Mouse (Mus musculus) megakaryocyte-erythroid progenitor cell, adult 5-6 weeks (primary cell): ENCODE data around the gene Bst2. TPM values are rescaled to one million over a fixed set of nuclear protein-coding genes. Genes with fewer than 3 reads are reported as not detected.

Experiments
- ATAC-seq: replicated peaks from 2 replicates; pipeline ENCODE4 v1.8.0; 2016; ENCODE audit warnings: mild to moderate bottlenecking, inconsistent platforms; ENCODE audit not compliant: severe bottlenecking, poor library complexity, low FRiP score, low TSS enrichment
- total RNA-seq, 2 experiments: library from RNA; stranded (forward) in 1 of 2; stranded (reverse) in 1 of 2; fragments of 200-1000, 215-1000 nt in 1 of 2; fragments of >200 nt in 1 of 2; fragmentation: Nextera tagmentation in 1 of 2; gene quantifications; 2 replicates each; pipeline ENCODE4 v1.2.3; 2014 to 2017

Bst2 gene
- total RNA-seq (2014; fragmentation: Nextera tagmentation) (31.1 and 46.7 TPM in 2 replicates), total RNA-seq (2017) (34.9 and 90.9 TPM in 2 replicates)

DNA sequence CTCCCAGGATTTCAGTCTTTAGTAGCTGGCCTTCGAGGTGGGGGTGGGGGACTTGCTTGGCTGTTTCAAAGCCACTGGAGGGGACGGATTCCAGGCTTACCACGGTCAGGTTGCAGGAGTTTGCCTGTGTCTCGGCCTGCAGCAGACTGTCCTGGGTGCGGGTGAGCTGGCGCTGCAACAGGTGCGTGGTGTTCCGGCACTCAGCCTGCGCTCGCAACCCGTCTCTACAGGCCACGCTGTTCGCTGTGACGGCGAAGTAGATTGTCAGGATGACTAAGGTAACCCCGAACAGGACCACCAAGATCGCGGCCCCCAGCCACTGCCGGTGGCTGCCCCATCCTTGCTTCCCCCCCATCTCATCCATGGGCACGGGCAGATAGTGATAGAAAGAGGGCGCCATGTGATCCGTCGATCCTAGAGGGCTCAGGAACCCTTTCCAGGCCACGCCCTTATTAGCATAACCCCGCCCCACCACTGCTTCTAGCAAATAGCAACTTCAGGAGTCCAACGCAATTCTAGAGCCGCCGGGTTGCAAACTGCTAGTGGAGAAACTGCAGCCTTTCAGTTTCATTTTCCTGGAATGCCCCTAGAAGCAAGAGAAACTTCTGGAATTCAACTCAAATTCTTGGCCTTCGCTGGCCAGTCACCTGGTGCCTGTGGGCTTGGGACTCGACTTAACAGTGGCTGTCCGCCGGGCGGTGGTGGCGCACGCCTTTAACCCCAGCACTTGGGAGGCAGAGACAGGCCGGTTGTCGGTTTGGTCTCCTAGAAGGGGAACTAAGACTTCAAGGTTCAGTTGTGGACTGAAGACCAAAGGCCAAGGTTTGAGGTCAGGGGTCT is at the start of gene Bst2:
Gene Bst2, minus strand, starts transcription at position 429 of the 840 bp plus-strand sequence.
- peak; percentile 96 for ATAC-seq

DNA sequence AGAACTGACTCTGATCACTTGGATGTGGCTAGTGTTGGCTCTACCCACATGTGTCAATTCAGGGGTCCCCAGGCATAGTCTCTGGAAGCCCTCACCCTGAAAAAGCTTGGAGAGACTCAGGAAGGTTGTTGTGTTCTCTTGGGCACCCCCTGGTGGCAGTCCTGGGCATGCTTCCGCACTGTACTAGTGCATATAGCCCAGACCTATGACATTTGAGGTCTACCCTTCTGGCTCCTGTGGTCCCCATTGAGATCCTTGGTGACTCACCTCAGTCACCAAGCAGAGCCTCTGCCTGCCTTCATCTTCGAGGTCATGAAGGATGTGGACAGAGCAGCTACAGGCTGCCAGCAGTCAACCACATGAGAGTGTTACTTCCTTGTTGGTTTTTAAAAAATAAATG is 49.6 kb upstream of the Bst2 start:
- no peak for ATAC-seq

- no peak for ATAC-seq
Observed at GRCm38 (mm10) chr8:71580201-71580600, 42.9 kb upstream of the Bst2 start.

GRCm38 (mm10) chr8:71579476-71579875 is 42.2 kb upstream of the Bst2 start:
- ATAC-seq, result no peak

- no peak for ATAC-seq
Observed at GRCm38 (mm10) chr8:71579009-71579408, 41.8 kb upstream of the Bst2 start.

- ATAC-seq, result no peak
Observed at GRCm38 (mm10) chr8:71577856-71578387, 40.7 kb upstream of the Bst2 start.

DNA sequence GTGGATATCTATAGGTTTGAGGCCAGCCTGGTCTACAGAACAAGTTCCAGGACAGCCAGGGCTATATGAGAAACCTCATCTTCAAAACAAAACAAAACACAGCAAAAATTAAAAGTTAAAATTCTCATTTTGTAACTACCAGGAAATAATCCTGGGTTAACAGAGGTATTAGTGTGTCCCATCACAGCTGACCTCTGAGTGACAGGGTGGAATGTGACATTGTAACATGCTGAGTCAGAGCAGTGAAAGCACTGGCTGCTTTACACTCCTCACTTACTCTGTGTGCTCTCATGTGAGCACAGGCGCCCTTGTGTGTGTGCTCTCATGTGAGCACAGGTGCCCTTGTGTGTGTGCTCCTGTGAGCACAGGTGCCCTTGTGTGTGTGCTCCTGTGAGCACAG is 37.8 kb upstream of the Bst2 start:
- ATAC-seq, result no peak

GRCm38 (mm10) chr8:71574426-71574825 is 37.2 kb upstream of the Bst2 start:
- no peak for ATAC-seq

DNA sequence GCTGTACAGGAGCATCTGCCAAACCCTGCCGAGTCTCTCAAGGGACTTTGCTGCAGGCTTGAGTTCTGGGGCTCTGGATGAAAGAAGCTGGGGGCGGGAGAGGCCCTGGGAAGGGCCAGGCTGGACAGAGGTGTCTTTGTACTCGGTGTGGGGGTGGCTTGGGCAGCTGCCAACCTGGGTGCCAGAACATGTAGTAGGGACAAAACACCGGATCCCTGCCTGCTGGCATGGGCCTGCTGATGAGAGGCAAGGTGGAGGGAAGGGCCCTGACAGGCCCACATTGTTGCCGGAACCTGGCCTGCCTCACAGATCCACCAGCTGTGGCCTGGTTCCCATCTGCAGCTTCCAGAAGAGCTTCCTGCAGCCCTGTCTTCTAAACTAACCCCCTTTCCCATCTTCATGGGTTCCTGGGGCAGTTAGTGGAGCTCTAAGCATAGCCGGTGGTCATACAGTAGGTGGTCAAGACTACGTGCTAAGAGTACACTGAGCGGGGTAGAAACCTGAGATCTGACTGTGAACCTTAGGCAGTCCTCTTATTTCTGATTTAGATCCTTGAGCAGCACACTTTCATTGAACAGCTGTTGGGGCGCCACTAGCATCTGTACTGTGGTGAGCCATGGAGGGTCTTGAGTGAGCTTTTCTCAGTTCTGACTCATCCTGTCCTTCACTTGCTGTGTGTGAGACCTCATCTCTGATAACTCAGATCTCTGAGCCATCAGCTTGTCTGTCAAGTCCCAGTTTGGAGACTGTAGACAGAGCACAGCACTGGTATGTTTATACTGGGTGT is 35.8 kb upstream of the Bst2 start:
- ATAC-seq, result no peak

DNA sequence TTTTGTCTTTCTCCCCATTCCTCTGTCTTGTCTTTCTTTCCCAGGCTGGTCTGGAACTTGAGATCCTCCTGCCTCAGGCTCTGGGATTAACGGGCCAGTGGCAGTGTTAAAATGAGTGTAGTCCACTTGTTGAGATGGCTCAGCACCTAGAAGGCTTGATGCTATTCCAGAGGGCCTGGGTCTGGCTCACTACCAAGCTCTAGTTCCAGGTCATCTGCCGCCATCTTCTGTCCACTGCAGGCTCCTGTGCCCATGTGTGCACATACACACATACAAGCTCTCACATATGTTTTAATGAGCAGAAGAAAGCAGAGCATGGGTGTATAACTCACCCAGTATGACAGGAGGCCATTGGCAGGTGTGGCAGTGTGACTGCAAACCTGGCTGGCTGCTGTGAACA is 34.8 kb upstream of the Bst2 start:
- ATAC-seq, result no peak

DNA sequence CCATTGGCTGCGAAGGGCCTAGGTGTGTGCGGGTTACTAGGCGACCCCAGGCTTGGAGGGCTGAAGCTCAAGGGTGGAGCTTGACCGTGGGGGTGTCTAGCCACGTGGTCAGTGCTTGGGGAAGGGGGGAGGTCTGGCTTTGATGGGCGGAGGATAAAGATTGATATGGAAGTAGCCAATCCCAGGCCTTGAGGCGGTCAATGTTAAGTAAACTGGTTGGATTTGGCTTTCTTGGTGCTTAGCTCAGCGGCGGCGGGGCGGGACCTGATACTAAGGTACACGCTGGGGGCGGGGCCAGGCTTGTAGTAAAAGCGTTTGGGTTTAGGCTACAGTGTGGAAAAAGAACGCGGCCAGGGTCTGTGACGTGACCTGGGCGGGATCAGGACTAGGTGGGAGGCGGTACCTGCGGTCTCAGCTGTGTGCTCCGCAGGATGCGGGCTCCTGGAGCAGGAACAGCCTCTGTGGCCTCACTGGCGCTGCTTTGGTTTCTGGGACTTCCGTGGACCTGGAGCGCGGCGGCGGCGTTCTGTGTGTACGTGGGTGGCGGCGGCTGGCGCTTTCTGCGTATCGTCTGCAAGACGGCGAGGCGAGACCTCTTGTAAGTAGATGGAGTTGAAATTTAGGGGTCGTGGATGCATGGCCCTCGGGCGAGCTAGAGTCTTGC is 33.2 kb upstream of the Bst2 start:
- peak; percentile 83 for ATAC-seq

DNA sequence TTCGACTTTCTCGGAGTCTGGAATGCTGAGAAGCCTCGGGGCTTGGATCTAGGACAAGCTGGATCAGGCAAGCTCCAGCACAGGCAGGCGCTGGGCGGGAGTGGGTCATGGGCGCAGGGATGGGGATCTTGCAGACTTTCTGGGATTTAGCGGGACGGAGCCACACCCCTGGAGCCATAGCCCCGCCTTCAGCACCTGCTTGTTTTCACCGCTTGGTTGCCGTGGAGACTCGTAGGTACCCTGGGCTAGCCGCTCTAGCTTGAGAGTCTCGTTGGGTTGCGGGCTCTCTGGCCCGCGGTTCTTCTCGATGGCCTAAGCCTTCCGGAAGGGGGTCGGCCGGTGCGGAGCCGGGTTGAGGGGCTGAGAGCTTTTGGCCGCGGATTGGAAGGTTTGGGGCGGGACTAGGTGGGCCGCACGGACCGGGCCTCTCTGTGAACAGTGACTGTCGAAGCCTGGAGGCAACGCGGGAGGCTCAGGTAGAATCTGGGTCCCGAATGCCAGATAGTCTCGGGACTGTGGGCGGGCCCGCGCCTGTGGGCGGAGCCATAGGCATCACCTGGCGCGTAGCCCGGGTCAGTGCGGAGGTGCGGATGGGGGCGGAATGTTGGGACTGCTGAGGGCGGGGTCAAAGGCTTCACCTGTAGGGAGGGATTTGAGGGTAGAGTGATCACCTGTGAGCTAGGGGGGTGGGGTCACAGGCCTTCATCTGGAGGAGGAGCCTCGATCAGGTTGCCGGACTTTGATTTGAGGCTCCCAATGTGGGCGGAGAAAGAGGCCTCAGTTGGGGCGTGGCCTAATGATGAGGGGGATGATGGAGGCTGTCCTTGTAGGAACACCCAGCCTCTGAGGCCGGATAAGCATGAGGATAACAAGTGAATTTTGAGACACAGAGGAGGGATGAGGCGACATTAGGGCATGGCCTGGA is 32.4 kb upstream of the Bst2 start:
- ATAC-seq, result peak; percentile 61

DNA sequence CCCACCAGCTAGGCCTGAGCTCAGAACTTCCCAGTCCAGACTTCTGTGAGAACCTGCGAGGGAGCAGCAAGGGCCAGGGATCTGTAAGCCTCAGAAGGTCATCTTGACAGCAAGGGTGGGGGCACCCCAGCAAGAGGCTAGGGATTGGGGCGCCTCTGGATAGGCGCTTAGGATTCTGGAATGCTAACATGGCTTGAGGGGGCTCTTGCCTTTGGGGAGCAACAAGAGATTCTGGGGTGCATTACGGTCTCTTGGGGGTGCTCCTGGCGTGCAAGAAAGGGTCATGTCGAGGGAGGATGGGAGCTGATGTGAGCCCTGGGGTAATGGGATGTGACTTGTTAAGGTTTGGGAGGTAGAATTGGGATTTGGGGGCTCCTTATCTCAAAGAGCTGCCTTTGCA is 31.7 kb upstream of the Bst2 start:
- no peak for ATAC-seq

- no peak for ATAC-seq
Observed at GRCm38 (mm10) chr8:71568387-71568937, 31.2 kb upstream of the Bst2 start, which contains the start of gene Slc27a1. Slc27a1 (plus strand) TSS chr8:71568882.

DNA sequence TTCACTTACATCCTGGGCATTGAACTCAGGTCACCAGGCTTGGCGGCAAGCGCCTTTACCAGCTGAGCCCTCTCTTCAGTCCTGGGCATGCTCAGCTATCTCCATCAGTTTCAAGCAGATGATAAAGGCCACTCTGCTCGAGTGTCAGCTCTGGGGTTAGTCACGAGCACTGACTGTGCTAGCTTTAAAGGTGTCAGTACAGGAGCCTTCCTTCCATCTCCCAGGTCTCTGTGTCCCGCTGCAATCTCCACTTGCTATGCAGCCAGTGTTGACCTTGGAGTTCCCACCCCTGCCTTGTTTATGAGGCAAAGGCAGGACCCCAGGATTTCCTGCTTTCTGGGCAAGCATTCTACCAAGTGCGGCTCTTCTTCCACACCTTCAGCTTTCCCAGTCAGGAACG is 30.3 kb upstream of the Bst2 start:
- no peak for ATAC-seq

DNA sequence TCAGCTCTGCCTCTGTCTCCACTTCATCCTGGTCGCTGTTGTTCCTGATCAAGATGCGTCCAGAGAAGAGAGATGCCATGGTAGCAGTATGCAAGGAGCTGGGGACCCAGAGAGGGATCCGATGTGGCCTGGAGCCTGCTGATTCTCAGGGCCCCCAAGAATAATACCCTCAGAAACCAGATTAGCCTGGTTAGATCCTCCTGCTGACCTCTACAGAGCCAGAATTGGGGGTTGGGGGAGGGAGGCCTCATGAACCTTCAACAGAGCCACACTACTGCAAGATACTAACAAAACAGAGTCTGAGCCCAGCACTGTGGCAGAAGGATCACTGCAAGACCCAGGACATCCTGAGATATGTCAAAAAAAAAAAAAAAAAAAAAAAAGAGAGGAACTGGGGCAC is 29.2 kb upstream of the Bst2 start, which contains the start of gene Nxnl1:
Gene Nxnl1, minus strand, starts transcription at position 101 of the 400 bp plus-strand sequence.
- no peak for ATAC-seq

DNA sequence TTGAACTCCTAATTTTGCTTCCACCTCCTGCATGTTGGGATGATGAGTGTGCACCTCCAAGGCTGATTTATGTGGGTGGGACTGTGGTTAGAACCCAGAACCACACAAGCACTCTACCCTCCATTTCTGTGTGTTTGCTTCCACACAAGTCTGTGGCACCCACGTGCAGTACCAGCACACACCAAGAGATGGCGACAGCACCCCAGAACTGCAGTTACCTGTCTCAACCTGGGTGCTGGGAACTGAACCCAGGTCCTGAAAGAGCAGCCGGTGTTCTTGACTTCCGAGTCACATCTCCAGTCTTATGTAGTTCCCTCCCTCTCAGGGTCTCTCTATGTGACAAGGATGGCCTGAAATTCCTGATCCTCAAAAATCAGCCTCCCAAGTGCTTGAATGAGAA is 26.7 kb upstream of the Bst2 start:
- no peak for ATAC-seq

DNA sequence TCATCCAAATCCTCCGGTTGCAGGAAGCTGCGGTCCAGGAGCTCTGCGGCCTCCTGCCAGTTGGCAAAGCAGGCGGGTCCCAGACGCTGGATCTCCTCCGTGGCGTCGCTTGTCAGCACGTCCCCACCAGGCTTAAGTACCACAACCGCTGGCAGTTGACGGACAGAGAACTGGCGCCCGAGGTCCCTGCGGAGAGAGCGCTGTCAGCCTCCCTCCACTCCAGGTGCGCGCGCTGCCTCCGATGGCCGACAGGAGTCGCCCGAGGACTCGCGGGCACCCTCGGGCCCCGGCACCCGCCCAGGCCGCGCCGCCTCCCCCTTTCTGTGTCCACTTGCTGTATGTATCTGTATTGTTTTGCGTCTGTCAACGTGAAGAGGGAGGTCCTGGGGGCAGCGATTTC is 25.5 kb upstream of the Bst2 start:
- peak; percentile 60 for ATAC-seq
